Mouse (Mus musculus) G1E (cell line): ENCODE data around the gene Gm42791.

Experiments used
- CTCF ChIP-seq: IDR thresholded peaks from 2 replicates; pipeline ENCODE4 v1.5.1; 2012; ENCODE audit warnings: low read depth, low read length, inconsistent platforms, mixed read lengths
- GATA1 ChIP-seq: IDR thresholded peaks from 2 replicates; pipeline ENCODE4 v1.6.1; 2012; ENCODE audit warnings: borderline replicate concordance, low read length, inconsistent platforms, mixed read lengths
- GATA2 ChIP-seq: IDR thresholded peaks from 2 replicates; pipeline ENCODE4 v1.6.1; 2012; ENCODE audit warnings: low read depth, low read length, inconsistent platforms, borderline replicate concordance
- POLR2AphosphoS5 ChIP-seq: IDR thresholded peaks from 2 replicates; pipeline ENCODE4 v1.6.1; 2012; ENCODE audit warnings: low read depth, low read length, inconsistent platforms; ENCODE audit not compliant: insufficient replicate concordance
- TAL1 ChIP-seq: conservative IDR thresholded peaks from 2 replicates; pipeline ENCODE4 v1.6.1; 2012; ENCODE audit warnings: low read depth, low read length, inconsistent platforms, mixed read lengths

DNA sequence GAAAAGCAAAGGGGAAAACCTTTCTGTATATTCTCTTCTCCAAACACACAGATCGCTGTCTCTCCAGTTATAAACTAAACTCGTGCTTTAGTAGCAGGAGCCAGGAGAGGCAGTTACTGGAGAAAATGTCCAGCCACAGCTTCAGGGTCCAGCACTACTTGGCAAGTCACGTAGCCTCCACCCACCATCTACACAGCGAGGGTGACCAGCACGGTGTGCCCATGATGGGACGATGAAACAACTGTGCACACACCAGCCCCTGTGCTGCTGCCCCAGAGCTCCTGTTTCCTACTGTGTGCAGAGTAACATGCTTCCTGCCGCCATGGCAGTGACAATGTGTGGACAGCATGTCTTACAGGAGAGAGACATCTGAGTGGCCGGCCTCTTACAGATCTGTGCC is 121.8 kb downstream of the Gm42791 start:
- TF ChIP-seq CTCF (no peak), TAL1 (no peak), POLR2AphosphoS5 (no peak), GATA1 (no peak), GATA2 (no peak)
